Mouse (Mus musculus) liver, embryonic 14.5 days (tissue): ENCODE data around the gene Krtap8-1.

Source experiments
- CTCF ChIP-seq: IDR thresholded peaks from 2 replicates; pipeline ENCODE4 v1.5.1; 2016; ENCODE audit warnings: antibody characterized with exemption, low read depth, control low read depth
- EP300 ChIP-seq: IDR thresholded peaks from 2 replicates; pipeline ENCODE4 v1.6.1; 2016; ENCODE audit warnings: antibody characterized with exemption, low read depth

DNA sequence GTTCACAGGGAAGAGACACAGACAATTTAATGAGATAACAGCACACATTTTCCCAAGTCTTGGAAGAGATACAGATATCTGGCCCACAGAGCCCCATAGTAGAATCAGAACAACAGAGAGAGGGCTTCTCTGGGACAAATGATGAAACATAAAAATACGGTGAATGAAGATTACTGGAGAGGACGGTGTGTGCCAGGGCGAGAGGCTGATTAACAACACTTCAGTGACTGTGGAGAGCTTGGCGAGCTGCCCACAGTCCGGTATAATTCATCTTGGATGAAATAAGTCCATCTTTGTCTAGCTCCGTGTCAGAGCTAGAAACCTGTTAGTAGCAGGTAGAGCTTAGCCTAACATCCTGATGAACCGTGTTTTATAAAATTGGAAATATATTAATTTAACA lies 25.7 kb upstream of the Krtap8-1 start:
- TF ChIP-seq EP300 = no peak
- TF ChIP-seq CTCF = no peak
